Mouse (Mus musculus) T-helper 2 cell (primary cell): Measurements from ENCODE around the gene Nrxn1.

Experiments
- in situ Hi-C: fragments of 300-600 bp; cut with MboI, MseI; formaldehyde crosslinking; loops from one replicate; pipeline ENCODE4 v1.15.1; 2025; ENCODE audit warnings: high pct_unique_total_duplicates

Gene Nrxn1

GRCm38 (mm10) chr17:90809197-90810163 lies 283.4 kb downstream of the Nrxn1 start:
- in situ Hi-C loops, result no loop called here

- in situ Hi-C loops, result no loop called here
These were observed 284.6 kb downstream of the Nrxn1 start for GRCm38 (mm10) chr17:90808256-90808655.

DNA sequence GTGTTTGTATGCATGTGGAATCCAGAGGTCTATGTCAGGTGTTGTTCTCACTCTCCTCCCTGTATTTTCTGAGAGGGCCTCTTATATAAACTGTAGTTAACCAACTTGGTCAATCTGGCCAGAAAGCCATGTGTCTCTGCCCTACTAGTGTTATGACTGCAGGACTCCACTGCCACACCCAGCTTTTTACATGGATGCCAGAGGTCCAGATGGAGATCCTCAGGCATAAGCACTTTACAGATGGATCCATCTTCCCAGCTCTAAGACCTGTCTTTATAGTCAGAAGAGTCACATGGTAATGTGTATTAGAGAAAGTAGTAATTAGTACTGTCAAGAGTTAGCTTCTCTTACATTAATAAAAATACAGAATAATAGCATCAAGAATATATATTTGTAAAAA lies 285.7 kb downstream of the Nrxn1 start:
- in situ Hi-C loops, result no loop called here

GRCm38 (mm10) chr17:90798689-90799088 lies 294.2 kb downstream of the Nrxn1 start:
- in situ Hi-C loops, result loop anchor here (5.0 kb wide), 1 partner anchor 126 kb away; no protein-coding TSS in a partner anchor

DNA sequence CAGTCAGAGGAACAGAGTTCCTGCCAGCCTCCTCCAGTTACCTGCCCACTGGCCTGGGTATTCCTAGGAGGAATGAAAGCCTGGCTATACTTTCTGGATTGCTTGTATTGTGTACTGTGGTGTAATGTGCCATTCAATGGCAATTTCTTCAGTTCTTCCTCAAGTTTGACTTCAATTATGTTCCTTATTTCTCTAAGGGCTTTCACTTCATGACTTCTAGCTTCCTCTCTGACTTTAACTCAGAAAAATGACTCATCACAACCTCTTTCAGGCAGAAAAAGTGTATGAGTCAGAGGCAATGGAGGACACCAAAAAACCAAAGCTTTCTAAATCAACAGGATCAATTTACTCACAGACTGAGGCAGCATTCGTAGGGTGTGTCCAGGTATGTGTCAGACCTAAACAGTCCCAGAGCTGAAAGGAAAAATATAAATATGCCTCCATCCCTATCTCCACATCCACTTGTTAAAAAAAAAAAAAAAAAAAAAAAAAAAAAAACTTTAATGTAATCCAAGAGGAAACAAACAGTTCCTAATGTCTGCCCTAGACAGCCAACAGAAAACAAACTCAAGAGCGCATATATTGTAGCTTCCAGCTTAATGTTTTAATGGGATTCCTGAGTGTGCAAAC lies 295.1 kb downstream of the Nrxn1 start:
- in situ Hi-C loops, result loop anchor here (5.0 kb wide), 1 partner anchor 125 kb away; no protein-coding TSS in a partner anchor

DNA sequence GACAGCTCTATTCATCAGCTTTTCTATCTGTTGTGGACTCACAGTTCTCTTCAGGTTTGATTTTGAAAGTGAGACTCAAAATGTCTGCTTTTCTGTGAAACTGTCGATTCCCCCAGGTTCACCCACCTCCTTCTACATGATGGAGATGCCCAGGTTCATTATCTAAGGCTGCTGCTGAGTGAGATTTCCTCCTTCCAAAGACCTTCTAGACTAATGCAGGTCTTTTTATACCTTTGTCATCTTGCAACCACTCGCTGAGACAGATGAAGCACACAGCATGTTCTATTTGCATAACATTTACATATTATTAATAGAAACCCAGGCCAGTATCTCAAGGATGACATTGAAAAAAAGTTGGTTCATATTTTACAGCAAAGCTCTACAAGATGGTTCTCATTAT lies 295.9 kb downstream of the Nrxn1 start:
- in situ Hi-C loops, result loop anchor here (5.0 kb wide), 1 partner anchor 125 kb away; no protein-coding TSS in a partner anchor

GRCm38 (mm10) chr17:90788491-90789127 lies 304.3 kb downstream of the Nrxn1 start:
- in situ Hi-C loops, result no loop called here

GRCm38 (mm10) chr17:90788040-90788439 lies 304.8 kb downstream of the Nrxn1 start:
- in situ Hi-C loops, result no loop called here

DNA sequence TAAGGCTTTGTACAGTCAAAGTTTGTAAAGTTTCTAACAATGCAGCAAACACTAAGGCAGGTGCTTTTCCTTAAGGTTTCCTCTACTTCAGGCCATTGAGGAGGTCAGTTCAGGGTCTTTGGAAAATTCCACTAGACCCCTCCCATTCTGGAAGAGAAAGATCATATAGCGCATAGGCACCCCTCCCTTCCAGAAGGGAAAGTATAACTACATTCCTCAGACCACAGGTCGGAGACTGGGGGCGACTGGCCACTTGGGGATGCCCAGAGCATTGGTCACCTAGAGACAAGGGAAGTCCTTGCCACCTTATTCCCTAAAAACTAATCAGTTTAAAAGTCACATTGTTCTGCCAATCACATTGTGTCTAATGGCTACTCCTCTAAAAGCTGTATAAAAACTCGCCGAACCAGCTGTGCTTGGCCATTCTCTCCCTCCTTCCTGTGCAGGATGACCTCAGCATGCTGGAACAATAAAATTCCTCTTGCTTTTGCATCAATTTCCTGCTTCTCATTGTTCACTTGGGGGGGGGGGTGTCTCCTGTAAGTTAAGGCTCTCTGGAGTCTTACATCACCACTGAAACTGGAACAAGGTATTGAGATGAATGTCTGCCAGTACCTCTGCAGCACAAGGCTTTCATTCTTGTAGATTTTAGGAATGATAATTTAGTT lies 305.6 kb downstream of the Nrxn1 start:
- in situ Hi-C loops, result no loop called here

DNA sequence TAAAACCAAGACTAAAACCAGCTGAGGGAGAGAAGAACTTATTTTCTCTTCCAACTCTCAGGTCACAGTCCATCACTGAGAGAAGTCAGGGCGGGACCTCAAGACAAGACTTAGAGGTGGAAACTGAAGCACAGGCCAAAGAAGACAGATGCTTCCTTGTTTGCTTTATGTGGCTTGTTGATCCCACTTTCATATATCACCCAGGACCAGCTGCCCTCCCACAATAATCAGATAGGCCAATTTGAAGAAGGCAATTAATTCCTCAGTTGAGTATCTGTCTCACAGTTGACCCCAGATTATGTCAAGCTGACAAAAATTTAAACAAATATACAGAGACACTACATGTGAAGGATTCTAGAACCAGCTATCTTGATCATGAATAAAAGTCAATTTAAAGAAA lies 312.4 kb downstream of the Nrxn1 start:
- in situ Hi-C loops, result no loop called here

DNA sequence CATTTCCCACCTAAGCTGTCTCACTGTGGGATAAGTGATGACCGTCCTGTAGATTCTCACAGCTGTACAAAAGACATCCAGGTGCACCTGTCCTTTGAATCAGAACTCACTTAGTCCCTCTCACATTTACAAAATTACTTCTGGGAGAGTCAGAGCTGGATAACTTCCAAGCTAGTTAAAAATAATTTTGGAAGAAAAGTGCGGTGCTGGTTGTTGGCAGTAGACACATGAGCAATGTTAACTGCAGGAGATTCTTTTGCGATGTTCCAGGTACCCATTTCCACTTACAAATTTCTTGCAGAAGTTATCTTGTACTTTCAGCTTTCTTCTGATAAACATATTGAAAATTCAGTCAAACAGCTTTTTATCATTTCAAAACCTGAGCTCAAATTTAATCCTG lies 317.5 kb downstream of the Nrxn1 start:
- in situ Hi-C loops, result no loop called here

GRCm38 (mm10) chr17:90773233-90773632 lies 319.6 kb downstream of the Nrxn1 start:
- in situ Hi-C loops, result loop anchor here (25.0 kb wide), 1 partner anchor 936 kb away; no protein-coding TSS in a partner anchor

DNA sequence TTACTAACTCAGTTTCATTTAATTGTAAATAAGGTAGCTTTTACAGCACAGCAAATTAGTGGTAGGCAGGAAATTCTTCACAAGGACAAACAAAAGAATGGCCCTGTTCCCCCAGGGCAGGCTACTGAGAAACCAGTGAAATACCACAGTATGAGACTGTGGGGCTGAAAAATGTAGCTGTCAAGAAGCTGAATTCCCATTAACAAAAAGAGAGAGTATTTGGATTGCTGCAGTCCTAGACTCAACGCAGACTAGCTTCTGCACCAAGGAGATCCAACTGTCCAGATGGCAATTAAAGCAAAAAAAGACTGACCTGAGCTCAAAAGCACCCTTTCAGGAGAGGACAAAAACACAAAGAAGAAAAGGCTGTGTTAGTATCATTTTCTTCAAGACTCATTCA lies 324.7 kb downstream of the Nrxn1 start:
- in situ Hi-C loops, result loop anchor here (25.0 kb wide), 1 partner anchor 931 kb away; no protein-coding TSS in a partner anchor

DNA sequence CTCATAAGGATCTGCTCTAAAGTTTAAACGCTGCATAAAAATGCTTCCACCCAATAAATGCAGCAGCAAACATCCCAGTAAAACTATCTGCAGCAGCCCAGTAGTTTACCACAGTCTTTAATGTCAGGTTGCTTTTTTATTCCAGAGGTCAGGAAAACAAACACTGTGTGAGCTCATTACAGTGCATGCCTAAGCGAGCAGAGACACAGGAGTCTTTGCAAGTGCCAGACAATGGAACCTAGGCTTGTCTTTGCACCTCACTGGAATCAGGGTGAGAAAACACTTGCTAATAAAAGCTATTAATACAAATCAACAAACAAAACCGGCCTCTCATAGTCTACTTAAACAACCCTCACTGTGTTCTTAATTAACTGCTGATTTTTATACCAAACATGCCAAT lies 365.7 kb downstream of the Nrxn1 start:
- in situ Hi-C loops, result no loop called here

GRCm38 (mm10) chr17:90704773-90705172 lies 388.1 kb downstream of the Nrxn1 start:
- in situ Hi-C loops, result no loop called here

- in situ Hi-C loops, result no loop called here
These were observed 390.2 kb downstream of the Nrxn1 start for GRCm38 (mm10) chr17:90702626-90703025.

DNA sequence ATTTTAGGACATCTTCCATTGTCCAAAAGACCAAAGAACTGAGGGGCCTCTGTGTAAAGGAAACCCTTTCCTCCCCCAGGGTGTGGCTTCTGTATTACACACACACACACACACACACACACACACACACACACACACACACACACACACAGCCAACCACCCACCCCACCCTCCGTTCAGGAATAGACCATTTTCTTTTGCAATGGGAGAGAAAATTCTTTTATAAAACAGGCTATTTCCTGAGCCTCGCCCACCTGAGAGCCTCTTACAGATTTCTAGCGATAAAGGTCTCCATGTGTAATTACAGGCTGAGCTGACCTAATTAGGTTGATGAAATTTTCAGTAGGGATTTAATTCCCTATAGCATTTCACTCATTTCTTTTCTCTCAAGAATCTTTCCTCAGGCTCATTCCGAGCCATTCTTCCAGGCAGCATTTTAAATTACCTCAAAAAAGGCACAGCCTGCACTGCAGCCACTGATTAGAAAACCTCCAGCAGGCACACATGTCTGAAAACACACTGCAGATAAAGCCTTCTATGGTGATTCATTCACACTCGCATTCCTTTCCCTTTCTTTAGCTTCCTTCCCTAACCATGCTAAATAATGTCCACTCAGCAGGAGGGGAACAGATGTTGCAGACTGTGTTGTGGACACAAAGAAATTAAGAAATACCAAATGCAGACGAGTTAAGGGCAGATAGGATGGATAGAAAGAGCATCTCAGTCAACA lies 396.6 kb downstream of the Nrxn1 start:
- in situ Hi-C loops, result no loop called here

- in situ Hi-C loops, result no loop called here
These were observed 397.7 kb downstream of the Nrxn1 start for GRCm38 (mm10) chr17:90695086-90695584.

- in situ Hi-C loops, result no loop called here
These were observed 408.7 kb downstream of the Nrxn1 start for GRCm38 (mm10) chr17:90684172-90684571.

- in situ Hi-C loops, result no loop called here
These were observed 411.9 kb downstream of the Nrxn1 start for GRCm38 (mm10) chr17:90681019-90681418.

DNA sequence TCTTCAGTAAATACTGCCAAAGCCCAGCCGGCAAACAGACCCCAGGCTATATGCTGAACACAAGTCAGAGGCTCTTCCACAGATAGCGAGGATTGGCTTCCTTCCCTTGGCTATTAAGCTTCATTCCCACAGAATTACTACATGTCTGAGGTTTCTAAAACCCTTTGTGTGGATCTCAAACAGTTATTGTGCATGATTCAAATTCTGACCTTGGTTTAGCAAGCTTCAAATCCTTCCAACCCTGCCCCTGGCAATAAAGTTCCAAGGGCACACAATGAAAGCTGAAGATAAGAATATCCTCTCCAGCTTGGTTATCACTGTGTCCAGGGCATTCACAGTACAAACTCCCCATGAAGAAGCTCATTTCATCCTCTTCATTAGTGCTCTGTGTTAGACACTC lies 416.2 kb downstream of the Nrxn1 start:
- in situ Hi-C loops, result no loop called here
